Comparison of ENCODE assay signal across 8 mouse cellular contexts in the genomic region with DNA sequence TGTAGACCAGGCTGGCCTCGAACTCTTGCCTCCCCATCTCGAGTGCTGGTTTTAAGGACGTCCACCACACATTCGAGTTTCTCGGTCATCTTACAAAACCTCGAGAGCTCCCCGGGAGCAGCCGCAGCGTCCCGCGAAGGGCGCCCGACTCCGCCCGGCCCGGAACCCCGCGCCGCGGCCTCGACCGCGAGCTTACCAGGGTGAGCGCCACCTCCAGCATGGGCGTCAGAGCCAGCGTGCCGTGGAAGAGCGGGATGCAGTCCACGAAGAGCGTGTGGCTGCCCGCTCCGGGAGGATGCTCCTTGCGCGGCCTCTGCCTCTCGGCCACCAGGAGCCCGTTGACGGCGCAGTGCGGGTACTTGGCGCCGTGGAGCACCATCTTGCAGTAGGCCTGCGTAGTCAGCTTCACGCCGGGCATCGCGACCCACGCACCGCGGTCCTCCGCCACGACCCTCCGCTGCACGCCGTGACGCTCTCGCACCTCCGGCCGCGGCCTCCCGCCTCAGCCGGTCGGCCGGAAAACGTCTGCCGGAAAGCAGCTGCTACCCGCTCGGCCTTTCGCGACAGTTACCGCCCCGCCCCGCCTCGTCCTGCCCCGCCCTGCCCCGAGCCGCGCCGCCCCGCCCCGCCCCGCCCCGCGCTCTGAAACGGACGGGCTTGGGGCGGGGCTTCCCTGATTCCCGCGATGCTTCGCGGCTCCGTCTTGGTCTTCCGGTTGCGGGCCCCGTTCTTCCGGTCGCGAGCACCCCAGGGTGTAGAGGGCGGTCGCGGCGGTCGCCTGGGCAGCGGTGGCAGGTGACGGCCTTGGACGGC. TPM values are rescaled to one million over a fixed set of nuclear protein-coding genes. Genes with fewer than 3 reads are reported as not detected.
DNase-seq lines count a peak whose midpoint lies in the region; ATAC-seq lines count a peak whose summit lies in the region.

A gene (minus strand): TSS at position 519 of the 813 bp plus-strand sequence.
A gene (plus strand): TSS at position 662 of the 813 bp plus-strand sequence.

- H3K4me1 ChIP-seq in megakaryocyte, embryonic 14.5 days, result peaks cover 75% of the 10 kb centered on the region

- H3K9me3 ChIP-seq in megakaryocyte, embryonic 14.5 days, result no peaks in the 10 kb centered on the region

- no peaks in the 10 kb centered on the region for H3K27me3 ChIP-seq in megakaryocyte, embryonic 14.5 days (replicated peaks)

- H3K36me3 ChIP-seq in megakaryocyte, embryonic 14.5 days (replicated peaks; ENCODE audit: low read length), result peaks cover 58% of the 10 kb centered on the region

- intact Hi-C loops in gastrocnemius, postnatal 14 days (cut with DNase I; ENCODE audit: low total_unique reads), result no loop called here

- peak; percentile 94 to 97 for DNase-seq in adrenal gland, adult (ENCODE audit: inconsistent age in 2 of 2, low spot score in 1 of 2)
- DNase-seq in embryo, embryonic 10 days (ENCODE audit: low spot score), result peak; percentile 93
- DNase-seq in gastrocnemius, postnatal 14 days, result peak; percentile 95
- DNase-seq in left cerebral cortex, adult 9 months (ENCODE audit: low spot score in 2 of 2), result peak; percentile 77 to 84
- DNase-seq in right cerebral cortex, adult 2 months (ENCODE audit: low spot score in 2 of 2), result peak; percentile 86 to 89
- DNase-seq in urinary bladder, postnatal 10 days (ENCODE audit: low spot score), result peak; percentile 72

- peak within 1 kb of the TSS; percentile 100 for H3K4me3 ChIP-seq in megakaryocyte, embryonic 14.5 days (replicated peaks)

- peak; percentile 86 for ATAC-seq in inflammation-experienced regulatory T-cells, adult 6 months

RNA-seq across cellular contexts. Expression of the first gene that starts in this region (rescaled TPM):
- total RNA-seq in gastrocnemius, postnatal 14 days (2021), result not detected
- polyA plus RNA-seq in inflammation-experienced regulatory T-cells, adult 6 months (2017; shearing (Covaris generic)), result under 1 TPM in 1 of 3 experiments, not detected in 2; 0.98 TPM
- 10.0 and 10.1 TPM in 2 replicates for polyA plus RNA-seq in megakaryocyte, embryonic 14.5 days (2012; ENCODE audit: insufficient read depth, low replicate concordance)

RNA-seq across cellular contexts. Expression of the second gene that starts in this region (rescaled TPM):
- 1,000 to 10,000 TPM; 1,541 to 1,794 TPM for total RNA-seq in gastrocnemius, postnatal 14 days (2021)
- 1,000 to 10,000 TPM; 1,064 to 1,179 (median 1,122) TPM for polyA plus RNA-seq in inflammation-experienced regulatory T-cells, adult 6 months (2017; shearing (Covaris generic))
- 46.4 and 216 TPM in 2 replicates for polyA plus RNA-seq in megakaryocyte, embryonic 14.5 days (2012; ENCODE audit: insufficient read depth, low replicate concordance)

Comparison
In these comparisons a context has a peak if more than half of its experiments do, and no peak if none do; other contexts are left out.
1. Peak in every context shown above with its lines: DNase-seq, ATAC-seq and H3K4me3 ChIP-seq.